Mouse (Mus musculus) lung, postnatal 36 days (tissue): ENCODE measurements around the gene G6pc.
A peak's percentile ranks its signal among the peaks of the same experiment; 100 is the strongest.
"Not testable (repeated sequence)": the region's sequence is repeated elsewhere in the genome, so short reads cannot be mapped to it uniquely, and the experiment has no call there.

Experiments
- DNase-seq: peaks from one replicate; pipeline ENCODE4 v3.0.0; 2022; ENCODE audit warnings: mixed read lengths

G6pc gene

GRCm38 (mm10) chr11:101367326-101367935, at the start of gene G6pc:
G6pc (plus strand) TSS chr11:101367561.
- DNase-seq, result no peak

DNA sequence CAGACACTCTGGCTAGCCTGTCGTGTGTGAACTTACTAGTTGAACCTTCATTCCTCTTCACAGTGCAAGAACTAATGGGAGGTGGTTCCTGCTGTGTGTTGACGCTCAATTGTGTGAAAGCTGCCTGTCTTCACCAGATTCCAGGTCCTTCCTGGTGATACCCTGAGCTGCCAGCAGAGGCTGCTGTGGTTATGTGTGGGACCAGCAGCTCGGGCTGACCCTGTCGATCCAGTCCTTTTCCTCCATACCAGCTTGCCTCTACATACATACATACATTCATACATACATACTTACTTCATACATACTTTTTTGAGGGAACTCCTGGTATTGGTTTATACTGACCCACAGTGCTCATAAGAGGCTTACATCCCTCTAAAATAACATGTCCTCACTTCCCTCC, 43.8 kb upstream of the G6pc start:
- DNase-seq, result peak; percentile 83

DNA sequence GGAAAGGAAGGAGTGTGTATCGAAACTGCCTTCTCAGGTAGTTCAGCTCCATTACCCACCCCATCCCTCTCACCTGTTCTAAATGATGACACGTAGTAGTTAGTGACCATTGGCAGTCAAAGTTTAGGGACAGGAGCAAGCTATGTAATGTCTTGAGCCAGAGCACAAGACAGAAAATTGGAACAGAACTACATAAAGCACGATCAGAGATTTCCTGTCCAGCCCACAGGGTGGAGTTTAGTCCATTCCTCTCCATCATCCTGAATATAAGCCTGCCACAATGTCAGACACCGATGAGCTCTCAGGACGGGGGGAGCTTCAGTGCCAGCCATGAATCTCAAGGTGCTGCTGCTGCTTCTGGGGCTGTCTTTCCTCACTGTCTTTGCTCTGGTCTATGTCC, 42.6 kb upstream of the G6pc start, which contains the start of gene Aoc2:
Gene Aoc2, plus strand, starts transcription at position 301 of the 400 bp plus-strand sequence.
- DNase-seq, result no peak

DNA sequence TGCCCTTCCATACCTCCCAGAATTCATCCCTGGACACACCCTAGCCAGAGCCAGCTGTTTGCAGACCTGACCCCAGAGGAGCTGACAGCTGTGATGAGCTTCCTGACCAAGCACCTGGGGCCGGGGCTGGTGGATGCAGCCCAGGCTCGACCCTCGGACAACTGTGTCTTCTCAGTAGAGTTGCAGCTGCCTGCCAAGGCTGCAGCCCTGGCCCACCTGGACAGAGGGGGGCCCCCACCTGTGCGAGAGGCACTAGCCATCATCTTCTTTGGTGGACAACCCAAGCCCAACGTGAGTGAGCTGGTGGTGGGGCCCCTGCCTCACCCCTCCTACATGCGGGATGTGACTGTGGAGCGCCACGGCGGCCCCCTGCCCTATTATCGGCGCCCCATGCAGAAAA, 42.2 kb upstream of the G6pc start:
- not testable (repeated sequence) for DNase-seq

DNA sequence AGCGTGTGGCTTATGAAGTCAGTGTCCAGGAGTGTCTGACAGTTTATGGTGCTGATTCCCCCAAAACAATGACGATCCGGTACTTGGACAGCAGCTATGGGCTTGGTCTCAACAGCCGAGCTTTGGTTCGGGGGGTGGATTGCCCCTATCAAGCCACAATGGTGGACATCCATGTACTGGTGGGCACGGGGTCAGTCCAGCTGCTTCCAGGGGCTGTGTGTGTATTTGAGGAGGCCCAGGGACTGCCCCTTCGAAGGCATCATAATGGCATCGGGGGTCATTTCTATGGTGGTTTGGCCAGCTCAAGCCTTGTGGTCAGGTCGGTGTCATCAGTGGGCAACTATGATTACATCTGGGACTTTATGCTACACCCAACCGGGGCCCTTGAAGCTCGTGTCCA, 41.2 kb upstream of the G6pc start:
- DNase-seq, result no peak

DNA sequence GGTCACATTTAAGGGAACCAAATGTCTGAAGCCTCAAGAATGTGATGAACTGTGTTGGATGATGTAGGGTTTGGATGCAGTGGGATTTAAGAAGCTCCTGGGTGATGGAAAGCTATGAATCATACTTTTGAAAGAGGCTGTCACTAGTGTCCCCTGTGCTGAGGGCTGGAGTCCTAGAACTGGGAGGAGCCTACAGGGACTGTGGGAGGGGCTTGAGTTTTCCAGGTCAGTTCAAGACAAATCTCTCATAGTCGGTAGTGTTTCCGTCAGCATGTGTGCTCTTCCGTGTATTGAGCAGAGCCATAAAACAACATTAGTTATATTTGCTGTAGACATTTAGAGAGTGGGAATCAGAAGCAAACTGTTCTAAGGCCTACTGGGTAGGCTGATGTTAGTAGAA, 40.0 kb upstream of the G6pc start:
- no peak for DNase-seq

- DNase-seq, result peak; percentile 41
These were observed 38.3 kb upstream of the G6pc start for GRCm38 (mm10) chr11:101328941-101329635.

GRCm38 (mm10) chr11:101330371-101330924, 36.9 kb upstream of the G6pc start, which contains the start of gene Aoc3:
Aoc3 (plus strand) TSS chr11:101330605.
- peak; percentile 10 for DNase-seq

- not testable (repeated sequence) for DNase-seq
These were observed 36.4 kb upstream of the G6pc start for GRCm38 (mm10) chr11:101330961-101331360.

GRCm38 (mm10) chr11:101332537-101332936, 34.8 kb upstream of the G6pc start:
- DNase-seq, result no peak

- DNase-seq, result no peak
These were observed 33.3 kb upstream of the G6pc start for GRCm38 (mm10) chr11:101334023-101334422.

DNA sequence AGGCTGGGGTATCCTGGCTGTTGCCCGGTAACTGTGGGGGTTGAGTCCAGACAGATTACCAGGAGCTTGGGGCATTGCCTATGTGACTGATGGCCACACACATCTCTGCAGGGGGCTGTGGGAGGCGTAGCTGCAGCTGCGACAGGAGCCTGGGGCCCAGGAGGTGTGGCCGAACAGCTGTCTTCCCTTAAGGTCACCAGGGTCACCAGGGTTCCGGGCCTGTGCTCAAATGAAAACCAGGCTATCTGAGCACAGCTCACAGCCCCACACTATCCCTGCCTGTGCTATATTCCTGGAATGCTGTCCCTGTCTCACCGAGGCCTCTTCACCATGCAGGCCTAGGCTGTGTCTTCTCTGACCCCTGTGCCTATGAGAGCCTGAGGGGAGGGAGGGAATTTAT, 32.8 kb upstream of the G6pc start:
- no peak for DNase-seq

DNA sequence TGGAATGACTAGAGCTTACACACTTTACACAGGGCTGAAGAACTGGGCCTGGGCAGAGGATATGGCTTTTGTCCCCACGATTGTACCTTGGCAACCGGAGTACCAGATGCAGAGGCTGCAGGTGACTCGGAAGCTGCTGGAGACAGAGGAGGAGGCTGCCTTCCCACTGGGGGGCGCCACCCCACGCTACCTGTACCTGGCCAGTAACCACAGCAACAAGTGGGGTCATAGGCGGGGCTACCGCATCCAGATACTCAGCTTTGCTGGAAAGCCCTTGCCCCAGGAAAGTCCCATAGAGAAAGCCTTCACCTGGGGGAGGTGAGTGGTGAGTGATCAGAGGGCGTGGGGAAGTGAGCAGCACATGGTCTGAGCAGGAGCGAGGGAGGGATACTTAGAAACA, 31.7 kb upstream of the G6pc start:
- no peak for DNase-seq

- peak; percentile 32 for DNase-seq
These were observed 29.1 kb upstream of the G6pc start for GRCm38 (mm10) chr11:101338123-101338760.

GRCm38 (mm10) chr11:101347083-101347775, 20.1 kb upstream of the G6pc start:
- no peak for DNase-seq

DNA sequence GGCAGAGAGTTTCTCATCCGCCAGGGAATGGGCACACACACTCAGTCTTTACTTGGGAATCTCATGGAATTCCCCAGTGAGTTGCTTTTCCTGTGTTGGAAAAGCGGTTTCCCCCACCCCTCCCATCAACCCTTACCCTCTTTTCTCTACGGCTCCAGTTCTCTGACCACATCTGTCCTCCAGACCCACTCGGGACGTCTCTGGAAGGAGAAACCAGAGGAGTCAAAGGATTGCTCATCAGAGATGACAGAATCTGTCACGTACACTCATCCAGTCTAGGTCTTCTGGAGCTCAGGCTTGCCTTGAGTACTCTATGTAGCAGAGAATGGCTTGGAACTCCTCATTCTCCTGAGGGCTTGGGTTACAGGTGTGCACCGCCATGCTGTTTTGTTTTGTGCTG, 18.6 kb upstream of the G6pc start:
- no peak for DNase-seq

DNA sequence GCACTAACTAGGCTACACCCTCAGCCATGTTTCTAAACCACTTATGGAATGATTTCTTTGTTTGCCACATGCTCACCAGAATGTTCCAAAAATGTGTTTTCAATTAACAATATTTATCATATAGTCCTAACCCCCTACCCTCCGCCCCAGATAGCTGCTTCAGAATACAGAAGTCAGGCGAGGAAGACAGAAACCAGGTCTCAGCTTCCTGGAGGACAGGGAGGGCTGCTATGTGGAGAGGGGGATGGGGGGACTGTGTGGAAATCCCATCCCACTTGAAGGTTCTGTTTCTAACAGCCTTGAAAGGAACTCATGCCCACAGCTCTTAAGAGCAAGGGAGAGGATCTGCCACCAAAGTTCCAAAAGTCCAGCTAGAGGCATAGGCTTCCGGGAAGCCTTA, 18.1 kb upstream of the G6pc start:
- no peak for DNase-seq

DNA sequence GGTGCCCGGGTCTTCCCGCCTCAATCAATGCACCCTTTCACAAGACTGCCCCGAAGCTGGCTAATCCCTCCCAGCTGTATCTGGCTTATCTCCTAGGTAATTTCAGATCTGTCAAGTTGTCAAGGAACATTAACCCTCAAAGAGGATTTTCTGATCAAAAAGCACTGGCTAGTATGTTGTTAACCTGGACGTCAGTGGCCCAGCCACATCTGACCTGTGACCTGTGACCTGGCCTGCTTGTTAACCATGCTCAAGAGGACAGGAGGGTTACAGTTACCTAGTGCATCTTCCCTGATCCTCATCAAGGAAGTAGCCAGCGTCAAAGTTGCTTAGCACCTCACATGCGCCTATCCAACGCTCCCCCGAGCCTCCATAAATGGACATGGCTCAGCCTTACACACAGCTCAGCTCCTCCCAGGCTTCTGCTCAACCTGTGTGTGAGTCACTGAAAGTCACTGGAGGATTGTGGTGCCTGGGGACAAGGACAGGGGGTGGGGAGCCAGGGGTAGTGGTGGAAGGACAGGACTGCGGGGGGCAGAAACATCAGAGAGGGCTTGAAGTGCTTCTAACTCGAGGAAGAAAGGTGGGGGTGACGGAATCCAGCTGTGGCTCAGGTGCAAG, 16.2 kb upstream of the G6pc start:
- DNase-seq, result no peak

- no peak for DNase-seq
These were observed 15.6 kb upstream of the G6pc start for GRCm38 (mm10) chr11:101351721-101352111.

DNA sequence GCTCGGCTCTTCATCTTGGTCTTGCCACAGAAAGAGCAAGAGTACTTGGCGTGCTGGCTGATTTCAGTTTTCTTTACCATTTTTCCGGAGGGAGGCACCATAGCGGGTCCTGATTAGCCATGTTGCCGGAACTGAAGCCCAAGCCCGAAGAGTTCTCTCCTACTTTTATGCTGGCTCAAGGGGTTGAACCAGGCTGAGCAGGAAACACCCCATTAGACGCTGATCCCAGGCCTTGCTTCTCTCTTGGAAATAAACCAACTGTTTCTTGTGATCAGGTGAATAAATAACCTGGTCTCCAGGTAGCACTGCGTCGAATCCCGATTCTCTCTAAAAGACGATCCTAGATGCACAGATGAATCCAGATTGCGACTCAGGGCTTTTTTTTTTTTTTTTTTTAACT, 13.9 kb upstream of the G6pc start:
- DNase-seq, result no peak

DNA sequence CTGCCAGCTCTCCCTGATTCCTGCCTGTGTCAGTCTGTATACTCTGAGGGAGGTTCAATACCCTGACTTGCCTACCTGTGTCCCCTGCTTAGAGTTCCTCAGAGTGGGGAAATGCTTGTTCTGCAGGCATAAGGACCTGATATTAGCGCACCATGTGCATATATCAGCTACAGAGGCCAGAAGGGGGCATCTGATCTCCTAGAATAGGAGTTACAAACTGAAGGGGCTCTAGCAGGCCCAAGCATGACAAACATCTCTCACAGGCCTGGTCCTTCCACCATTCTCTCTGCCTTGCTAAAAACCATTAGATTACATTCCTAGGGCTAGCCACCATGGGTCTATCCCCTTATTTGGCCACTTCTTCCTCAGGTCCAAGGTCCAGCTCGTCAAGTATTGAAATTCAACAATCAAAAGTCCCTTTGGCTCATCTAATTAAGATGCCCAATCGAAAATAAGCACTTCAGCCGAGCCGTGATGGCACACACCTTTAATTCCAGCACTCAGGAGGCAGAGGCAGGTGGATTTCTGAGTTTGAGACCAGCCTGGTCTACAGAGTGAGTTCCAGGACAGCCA, 12.8 kb upstream of the G6pc start:
- no peak for DNase-seq

DNA sequence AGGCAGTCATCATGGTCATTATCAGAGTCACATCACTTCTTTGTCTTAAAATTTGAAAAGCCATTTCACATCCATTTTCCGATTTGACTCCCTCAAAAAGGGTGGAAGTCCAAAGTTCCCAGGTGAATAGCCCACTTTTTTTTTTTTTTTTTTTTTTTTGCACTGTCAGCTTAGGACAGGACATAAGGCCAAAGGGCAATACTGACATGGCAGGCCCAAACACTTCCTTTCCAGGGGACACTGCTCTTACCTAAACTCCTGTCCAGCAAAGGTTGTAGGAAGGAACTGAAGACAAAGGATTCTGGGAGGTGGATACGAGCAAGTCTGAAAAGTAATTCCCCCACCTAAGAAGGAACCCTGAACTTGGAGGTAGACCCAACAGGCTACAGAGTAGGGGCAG, 11.4 kb upstream of the G6pc start:
- DNase-seq, result no peak
